Mouse (Mus musculus): ENCODE measurements at regions not wholly inside any gene's neighbourhood (a gene's known extent, or its start where the extent isn't known, plus 50 kb on each side); places are given as distances from the start of the nearest gene placed in this dataset.
A peak's percentile ranks its signal among the peaks of the same experiment; 100 is the strongest.

GRCm38 (mm10) chr7:65792187-65792823, 69.2 kb upstream of the Pcsk6 start:
- in situ Hi-C loops (cut with MboI; ENCODE audit: low pct_unique_long_range_greater_than_20kb): no loop called here
- ChIA-PET CTCF (interaction anchor here (0.8 kb wide), 1 partner anchor 11 kb away, joined by 3 read pairs; no protein-coding TSS in a partner anchor), POLR2A (no interaction called here)
- no peak for ATAC-seq
- DNase-seq (ENCODE audit: low read depth, low spot score): no peak
- no peaks in the 10 kb centered on the region for H3K27me3 ChIP-seq
- no peak for TF ChIP-seq CTCF (IDR thresholded peaks at IDR 0.05)

GRCm38 (mm10) chr7:65802306-65802705, 59.2 kb upstream of the Pcsk6 start:
- DNase-seq (ENCODE audit: low read depth, low spot score) (peak; percentile 17), ATAC-seq (peak; percentile 35)
- POLR2A ChIA-PET: interaction anchor here (0.7 kb wide), 2 partner anchors 9 to 11 kb away, joined by 3 read pairs; no protein-coding TSS in a partner anchor
- in situ Hi-C loops (cut with MboI; ENCODE audit: low pct_unique_long_range_greater_than_20kb): no loop called here
- TF ChIP-seq CTCF (IDR thresholded peaks at IDR 0.05): no peak
- CTCF ChIA-PET: interaction anchor here (1.1 to 2.2 kb wide), 2 partner anchors 10 to 12 kb away, joined by 3 to 7 read pairs; no protein-coding TSS in a partner anchor
- H3K27me3 ChIP-seq: no peaks in the 10 kb centered on the region

GRCm38 (mm10) chr7:65802806-65803205, 58.7 kb upstream of the Pcsk6 start:
- H3K27me3 ChIP-seq: no peaks in the 10 kb centered on the region
- ChIA-PET POLR2A (interaction anchor here (0.7 kb wide), 1 partner anchor 9 kb away, joined by 3 read pairs; no protein-coding TSS in a partner anchor), CTCF (interaction anchor here (0.7 to 2.2 kb wide), 3 partner anchors 10 to 11 kb away, joined by 3 to 7 read pairs (median 3); no protein-coding TSS in a partner anchor)
- no peak for DNase-seq (ENCODE audit: low read depth, low spot score)
- TF ChIP-seq CTCF (IDR thresholded peaks at IDR 0.05): no peak
- in situ Hi-C loops (cut with MboI; ENCODE audit: low pct_unique_long_range_greater_than_20kb): no loop called here
- ATAC-seq: no peak

GRCm38 (mm10) chr7:65803422-65804303, 57.9 kb upstream of the Pcsk6 start:
- ChIA-PET CTCF (interaction anchor here (0.7 to 2.2 kb wide), 2 partner anchors 9 to 12 kb away, joined by 3 to 7 read pairs; no protein-coding TSS in a partner anchor), POLR2A (no interaction called here)
- ATAC-seq (no peak), DNase-seq (ENCODE audit: low read depth, low spot score) (no peak)
- TF ChIP-seq CTCF (IDR thresholded peaks at IDR 0.05): no peak
- no peaks in the 10 kb centered on the region for H3K27me3 ChIP-seq
- in situ Hi-C loops (cut with MboI; ENCODE audit: low pct_unique_long_range_greater_than_20kb): no loop called here

Measured in Patski (cell line).